Mouse (Mus musculus) kidney, adult 2 months (tissue): Measurements from ENCODE around the gene Rerg. TPM values are rescaled to one million over a fixed set of nuclear protein-coding genes. Genes with fewer than 3 reads are reported as not detected.
A peak's percentile ranks its signal among the peaks of the same experiment; 100 is the strongest.

Experiments
- DNase-seq: peaks from one replicate; pipeline ENCODE4 v3.0.0; 2021
- H3K27ac ChIP-seq: fragments of 200-500 bp; 2 replicates; pipeline ENCODE4 v1.5.1; 2012; ENCODE audit warnings: low read depth, low read length, control low read depth, inconsistent platforms; ENCODE audit not compliant: insufficient read depth
- H3K27me3 ChIP-seq: fragments of 200-500 bp; replicated peaks from 2 replicates; pipeline ENCODE4 v1.6.1; 2012; ENCODE audit warnings: mild to moderate bottlenecking, moderate library complexity, low read length, inconsistent platforms; ENCODE audit not compliant: control insufficient read depth, insufficient read depth
- H3K36me3 ChIP-seq: fragments of 200-500 bp; 2 replicates; pipeline ENCODE4 v1.6.1; 2012; ENCODE audit warnings: mild to moderate bottlenecking, moderate library complexity, low read length, inconsistent platforms; ENCODE audit not compliant: control insufficient read depth, insufficient read depth
- H3K4me1 ChIP-seq: fragments of 200-500 bp; 2 replicates; pipeline ENCODE4 v1.6.1; 2011; ENCODE audit warnings: low read length; ENCODE audit not compliant: control insufficient read depth, insufficient read depth
- H3K4me3 ChIP-seq: fragments of 200-500 bp; 2 replicates; pipeline ENCODE4 v1.5.1; 2011; ENCODE audit warnings: mild to moderate bottlenecking, low read depth, low read length, control low read depth; ENCODE audit not compliant: insufficient read depth
- CTCF ChIP-seq: fragments of 200-500 bp; conservative IDR thresholded peaks from 2 replicates; pipeline ENCODE4 v1.5.1; 2011; ENCODE audit warnings: low read depth, mild to moderate bottlenecking, control low read depth, low read length, moderate library complexity, mixed read lengths; ENCODE audit not compliant: insufficient read depth, insufficient read length
- POLR2A ChIP-seq: fragments of 200-500 bp; IDR thresholded peaks from one replicate; pipeline ENCODE4 v1.6.1; 2011; ENCODE audit warnings: low read depth, low read length, control low read depth
- WGBS: fragments of 180-500 bp; shearing (Covaris S2); methylation state at CpG from one replicate; pipeline ENCODE4 v1.1.7; 2018; 5-methylcytosine and 5-hydroxymethylcytosine counted together
- polyA plus RNA-seq: library from polyadenylated mRNA; depleted of rRNA; stranded (reverse); fragments of >200 nt; gene quantifications from 2 replicates; pipeline ENCODE4 v1.2.3, GENCODE M21; 2012

The Rerg gene
- polyA plus RNA-seq, 1 experiment, result 6.0 TPM

DNA sequence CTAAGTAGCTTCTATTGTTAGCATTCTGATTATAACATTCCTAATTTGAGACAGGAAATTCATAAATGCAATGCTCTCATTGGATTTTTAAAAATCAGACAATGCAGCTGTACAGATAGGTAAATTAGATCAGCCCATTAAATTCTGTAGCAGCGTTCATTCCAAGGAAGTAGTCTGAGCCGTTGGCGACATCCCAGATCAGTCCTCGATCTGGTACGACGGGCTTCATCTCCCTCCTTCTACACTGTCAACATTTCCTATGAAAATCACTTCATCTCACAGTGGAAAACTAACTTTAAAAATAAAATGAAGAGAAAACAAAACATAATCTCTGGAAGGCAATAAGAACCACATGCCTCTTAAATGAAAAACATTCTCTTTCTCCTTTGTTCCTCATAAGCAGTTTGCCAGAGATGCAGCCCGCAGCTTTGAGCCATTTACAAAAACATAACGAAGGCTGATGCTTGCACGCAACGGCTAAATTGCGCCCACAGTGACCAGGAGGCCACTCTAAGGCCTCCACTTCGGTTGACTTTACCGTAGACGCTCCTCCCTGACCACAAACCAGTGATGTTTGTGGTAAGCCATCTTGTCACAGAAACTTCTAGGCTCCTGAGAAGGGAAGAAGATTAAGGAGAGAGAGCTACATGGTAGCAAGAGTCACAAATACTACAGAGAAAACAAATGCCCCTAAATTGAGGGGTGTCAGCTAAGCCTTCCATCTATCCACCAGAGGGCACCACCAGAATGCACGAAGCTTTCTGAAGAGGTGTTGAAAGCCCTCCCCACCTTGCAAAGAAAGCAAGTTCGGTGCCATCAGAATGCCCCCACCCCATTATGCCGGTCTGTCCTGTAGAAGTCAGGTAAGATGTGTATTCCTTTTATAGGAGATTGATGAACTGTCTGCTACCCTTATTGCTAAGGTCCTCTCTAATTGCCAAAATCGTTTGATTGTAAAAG lies 71.8 kb downstream of the Rerg start:
- Histone ChIP-seq H3K4me1 (no peaks in the 10 kb centered on the region), H3K27ac (no peak overlapping the region), H3K27me3 (no peaks in the 10 kb centered on the region), H3K4me3 (no peak overlapping the region), H3K36me3 (no peaks in the 10 kb centered on the region)
- WGBS, result 68% methylated on average over 18 of the region's 18 CpGs
- TF ChIP-seq POLR2A (no peak), CTCF (peak; percentile 61)
- peak; percentile 36 for DNase-seq

DNA sequence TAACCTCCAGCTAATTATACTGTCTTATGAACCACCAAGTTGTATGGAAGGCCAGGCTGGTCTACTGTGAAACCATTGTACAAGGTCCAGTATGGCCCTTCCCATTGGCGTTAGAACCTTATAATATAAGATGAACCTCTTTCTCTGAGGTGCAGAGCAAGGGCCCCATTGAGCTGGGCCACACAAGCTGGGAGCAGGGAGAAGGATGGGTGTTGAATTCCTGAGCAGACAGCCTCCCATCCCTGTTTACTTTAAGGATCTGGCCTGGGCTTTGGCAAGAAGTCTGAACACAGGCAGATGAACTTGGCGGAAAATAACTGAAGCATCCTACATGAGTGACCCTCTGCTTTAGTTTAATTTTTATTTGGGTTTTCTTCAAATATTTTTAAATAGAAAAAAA lies 75.8 kb downstream of the Rerg start:
- TF ChIP-seq POLR2A (no peak), CTCF (no peak)
- Histone ChIP-seq H3K4me1 (no peaks in the 10 kb centered on the region), H3K36me3 (no peaks in the 10 kb centered on the region), H3K4me3 (no peak overlapping the region), H3K27ac (no peak overlapping the region), H3K27me3 (no peaks in the 10 kb centered on the region; the same call in 1 of the 2 replicates)
- DNase-seq, result no peak
- 82% methylated on average over 2 of the region's 2 CpGs for WGBS

DNA sequence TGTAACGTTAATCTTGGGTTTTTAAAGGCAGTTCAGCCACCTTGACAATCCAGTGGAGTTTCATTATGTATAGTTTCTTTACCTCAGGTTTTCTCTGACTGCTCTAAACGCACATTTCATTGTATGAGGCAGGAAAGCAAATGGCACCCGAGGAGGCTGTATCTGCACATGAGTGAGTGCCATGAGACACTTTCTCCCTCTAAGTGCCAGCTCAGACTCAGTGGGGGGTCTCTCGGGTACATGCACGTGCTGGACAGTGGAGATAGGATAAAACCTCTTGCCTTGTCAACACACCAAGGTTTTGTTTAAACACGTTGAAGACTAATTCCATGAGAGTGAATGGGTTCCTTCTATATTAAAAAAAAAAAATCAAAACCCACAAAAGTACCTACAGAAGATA lies 81.8 kb downstream of the Rerg start:
- no peak overlapping the region for H3K4me3 ChIP-seq
- DNase-seq, result no peak
- TF ChIP-seq CTCF, result no peak
- no peak for TF ChIP-seq POLR2A
- no peak overlapping the region for H3K27ac ChIP-seq
- no peaks in the 10 kb centered on the region for H3K4me1 ChIP-seq
- 74% methylated on average over 6 of the region's 6 CpGs for WGBS
- H3K27me3 ChIP-seq, result no peaks in the 10 kb centered on the region; the same call in 1 of the 2 replicates
- H3K36me3 ChIP-seq, result no peaks in the 10 kb centered on the region

DNA sequence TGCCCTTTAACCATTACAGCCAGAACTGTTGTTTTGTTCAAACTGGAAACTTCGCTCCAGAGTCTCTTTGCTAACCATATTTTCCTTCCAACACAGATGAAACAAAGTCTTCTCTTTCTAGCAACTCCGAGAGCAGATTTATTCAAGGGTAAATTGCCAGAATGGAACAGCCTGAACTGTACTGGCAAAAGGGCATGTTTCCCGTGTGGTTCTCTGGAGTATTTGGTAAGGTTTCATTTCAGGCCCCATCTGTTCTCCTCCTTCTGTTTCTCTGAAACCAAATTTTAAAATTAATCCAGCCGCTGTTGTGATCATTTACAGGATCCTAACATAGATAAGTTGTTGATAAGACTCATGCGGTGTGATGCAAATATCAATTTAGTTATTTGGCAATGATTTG lies 82.3 kb downstream of the Rerg start:
- WGBS, result 74% methylated on average over 5 of the region's 5 CpGs
- H3K27me3 ChIP-seq, result no peaks in the 10 kb centered on the region; the same call in 1 of the 2 replicates
- H3K4me3 ChIP-seq, result no peak overlapping the region
- no peak for DNase-seq
- H3K36me3 ChIP-seq, result no peaks in the 10 kb centered on the region
- H3K27ac ChIP-seq, result no peak overlapping the region
- H3K4me1 ChIP-seq, result no peaks in the 10 kb centered on the region
- no peak for TF ChIP-seq POLR2A
- TF ChIP-seq CTCF, result no peak

DNA sequence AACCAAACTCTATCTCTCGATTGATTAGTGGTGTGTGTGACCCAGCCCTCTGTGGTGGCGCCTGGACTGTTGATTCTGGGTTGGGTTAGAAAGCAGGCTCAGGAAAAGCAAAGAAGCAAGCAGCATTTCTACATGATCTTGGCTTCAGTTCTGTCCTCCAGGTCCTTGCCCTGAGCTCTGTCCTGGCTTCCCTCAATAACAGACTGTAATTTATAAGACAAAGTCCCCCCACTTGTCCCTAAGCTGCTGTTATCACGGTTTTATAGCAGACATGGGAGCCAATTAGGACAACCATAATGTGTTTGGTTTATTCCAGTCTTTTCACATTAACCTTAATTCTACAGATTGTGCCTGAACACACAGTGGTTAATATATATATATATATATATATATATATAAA lies 82.8 kb downstream of the Rerg start:
- no peak for TF ChIP-seq CTCF
- TF ChIP-seq POLR2A, result no peak
- no peak overlapping the region for H3K27ac ChIP-seq
- no peaks in the 10 kb centered on the region; the same call in 1 of the 2 replicates for H3K27me3 ChIP-seq
- H3K4me1 ChIP-seq, result no peaks in the 10 kb centered on the region
- 51% methylated on average over 3 of the region's 3 CpGs for WGBS
- DNase-seq, result no peak
- H3K4me3 ChIP-seq, result no peak overlapping the region
- no peaks in the 10 kb centered on the region for H3K36me3 ChIP-seq

DNA sequence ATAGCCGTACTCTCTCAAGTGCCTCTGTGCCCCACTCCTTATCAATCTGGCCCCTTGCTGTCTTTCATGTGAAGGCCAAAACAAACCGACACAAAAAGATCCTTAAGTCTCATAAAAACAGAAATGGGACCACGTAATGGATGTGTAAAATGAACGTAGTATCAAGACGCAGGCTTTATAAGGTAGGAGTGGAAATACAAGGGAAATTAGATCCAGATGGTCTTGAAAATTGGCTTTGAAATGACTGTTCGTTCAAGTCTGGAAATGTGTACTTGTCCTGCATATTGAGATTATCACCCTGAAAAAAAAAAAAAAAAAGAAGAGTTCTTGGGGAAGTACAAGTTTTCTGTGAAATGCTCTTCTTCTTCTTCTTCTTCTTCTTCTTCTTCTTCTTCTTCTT lies 90.6 kb downstream of the Rerg start:
- 90% methylated on average over 6 of the region's 6 CpGs for WGBS
- no peak overlapping the region for H3K27ac ChIP-seq
- no peak overlapping the region for H3K4me3 ChIP-seq
- no peaks in the 10 kb centered on the region for H3K4me1 ChIP-seq
- no peaks in the 10 kb centered on the region for H3K36me3 ChIP-seq
- no peaks in the 10 kb centered on the region for H3K27me3 ChIP-seq
- TF ChIP-seq POLR2A (no peak), CTCF (no peak)
- no peak for DNase-seq

DNA sequence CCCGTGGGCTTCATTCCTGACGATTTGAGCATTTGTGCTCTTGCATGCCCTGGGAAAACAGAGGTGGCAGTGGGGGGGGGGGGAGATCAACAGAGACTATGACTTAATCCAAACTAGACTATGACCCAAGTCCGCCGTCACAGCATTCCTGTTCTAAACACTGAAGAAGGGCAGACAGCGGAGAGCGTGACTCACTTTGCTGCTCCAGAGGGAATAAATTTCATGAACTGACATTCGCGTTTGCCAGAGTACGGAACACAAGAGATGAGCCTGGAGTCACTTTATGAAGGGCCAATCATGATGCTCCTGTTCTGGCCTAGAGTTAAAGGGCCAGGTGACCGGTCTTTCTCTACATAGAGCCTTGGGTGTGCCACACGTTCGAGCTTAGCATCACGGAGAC lies 93.6 kb downstream of the Rerg start:
- Histone ChIP-seq H3K4me1 (no peaks in the 10 kb centered on the region), H3K27ac (no peak overlapping the region), H3K36me3 (no peaks in the 10 kb centered on the region), H3K27me3 (no peaks in the 10 kb centered on the region), H3K4me3 (no peak overlapping the region)
- DNase-seq, result no peak
- TF ChIP-seq CTCF (no peak), POLR2A (no peak)
- WGBS, result 76% methylated on average over 13 of the region's 13 CpGs
